Mouse (Mus musculus) urinary bladder, postnatal 14 days (tissue): Measurements from ENCODE around the gene Ahctf1.
"Not testable (repeated sequence)": the region's sequence is repeated elsewhere in the genome, so short reads cannot be mapped to it uniquely, and the experiment has no call there.

Source experiments
- DNase-seq: peaks from one replicate; pipeline ENCODE4 v3.0.0; 2021; ENCODE audit warnings: low spot score

The Ahctf1 gene

GRCm38 (mm10) chr1:179804140-179804881 lies 831 bp upstream of the Ahctf1 start:
- DNase-seq, result peak; percentile 13

DNA sequence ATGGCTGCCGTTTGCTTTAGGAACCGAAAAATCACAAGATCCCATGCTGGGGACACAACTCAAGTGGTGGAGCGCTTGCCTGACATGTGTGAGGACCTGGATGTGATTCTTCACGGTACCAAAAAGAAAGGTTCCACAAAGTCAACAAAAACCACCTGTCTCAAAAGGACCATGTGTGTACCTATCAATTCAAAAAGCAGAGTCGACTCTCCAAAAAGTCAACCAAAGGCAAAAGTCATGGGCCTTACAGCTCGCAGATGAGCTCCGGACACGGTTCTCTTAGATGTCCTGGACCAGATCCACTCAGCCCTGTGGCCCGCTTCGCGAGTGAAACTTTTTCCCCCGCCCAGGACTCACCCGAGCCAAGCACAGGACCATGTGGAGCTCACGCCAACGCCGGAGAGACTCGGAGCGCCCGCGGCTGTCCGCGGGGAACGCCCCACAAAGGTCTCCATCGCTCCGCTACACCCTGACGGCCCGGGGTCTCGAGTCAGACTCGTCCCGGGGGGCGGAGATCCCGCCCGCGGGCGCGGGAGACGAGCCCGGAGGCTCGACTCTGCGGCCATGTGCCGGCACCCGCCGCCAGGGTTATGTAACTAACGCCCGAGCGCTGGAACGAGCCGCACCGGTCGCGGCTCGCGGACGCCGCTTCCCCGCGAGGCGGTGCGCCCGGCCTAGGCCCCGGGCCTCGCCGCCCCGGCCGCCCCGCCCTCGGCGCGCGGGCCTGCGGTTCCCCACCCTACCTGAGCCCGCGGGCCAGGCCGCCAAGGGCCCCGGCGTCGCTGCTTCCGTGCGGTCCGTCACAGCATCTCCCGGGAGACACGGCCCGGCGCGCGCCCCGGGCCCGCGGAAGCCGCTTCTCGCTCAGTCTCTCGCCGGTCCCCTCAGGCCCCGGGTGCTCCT lies 619 bp downstream of the Ahctf1 start, which contains the start of gene Gm10518:
Gene Gm10518, plus strand, starts transcription at position 767 of the 903 bp plus-strand sequence.
- peak; percentile 61 for DNase-seq

DNA sequence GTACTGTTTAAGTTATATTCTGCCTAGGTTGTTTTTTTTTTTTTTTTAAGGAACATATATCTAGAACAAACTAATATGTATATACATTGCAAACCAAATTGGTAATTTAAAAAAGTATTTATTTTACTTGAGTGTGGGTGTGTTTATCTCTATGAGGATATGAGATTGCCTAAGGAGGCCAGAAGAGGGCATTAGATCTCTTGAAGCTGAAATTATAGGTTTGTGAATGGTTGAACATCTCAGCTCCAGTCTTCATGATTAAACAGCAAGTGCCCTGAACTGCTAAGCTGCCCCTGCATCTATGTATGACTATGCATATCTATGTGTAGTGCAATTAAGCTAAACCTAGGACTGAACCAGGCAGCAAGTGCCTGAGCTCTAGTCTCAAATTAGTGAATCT lies 4.7 kb downstream of the Ahctf1 start:
- DNase-seq, result no peak

DNA sequence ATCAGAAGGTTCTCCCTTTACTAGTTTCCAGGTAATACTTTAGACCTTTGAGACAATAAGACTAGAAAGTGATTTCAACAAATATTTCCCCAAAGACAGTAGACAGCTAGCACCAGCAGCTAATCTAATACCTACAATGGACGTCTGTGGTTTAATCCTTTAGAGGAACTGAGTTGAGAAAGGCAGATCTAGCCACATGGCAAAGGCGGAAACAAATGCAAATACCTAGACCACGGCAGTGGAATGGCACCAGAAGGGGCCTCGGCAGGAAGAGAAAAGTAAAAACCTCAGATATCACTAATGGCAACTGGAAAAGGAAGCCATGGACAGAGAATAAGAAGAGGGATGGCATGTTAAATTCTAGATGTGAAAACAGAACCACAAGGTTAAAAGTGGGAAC lies 16.2 kb downstream of the Ahctf1 start:
- no peak for DNase-seq

GRCm38 (mm10) chr1:179785502-179785901 lies 18.0 kb downstream of the Ahctf1 start:
- no peak for DNase-seq

GRCm38 (mm10) chr1:179784098-179784497 lies 19.4 kb downstream of the Ahctf1 start:
- no peak for DNase-seq

DNA sequence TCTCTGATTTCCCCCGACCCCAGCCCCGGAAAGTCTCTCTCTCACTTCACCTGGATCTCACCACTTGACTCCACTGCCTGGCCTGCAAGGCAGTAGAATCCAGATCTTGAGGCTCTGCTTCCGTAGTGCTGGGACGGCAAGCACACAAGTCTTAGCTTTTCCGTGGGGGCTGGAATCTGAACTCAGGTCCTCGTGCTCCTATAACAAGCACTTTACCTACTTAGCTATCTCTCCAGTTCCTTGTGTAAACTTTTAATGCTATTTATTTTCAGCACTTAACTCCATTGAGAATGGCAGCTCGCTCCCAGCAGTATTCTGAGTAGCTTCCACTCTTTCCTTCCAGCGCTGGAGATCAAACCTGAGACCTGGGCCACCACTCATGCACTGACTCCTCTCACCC lies 26.6 kb downstream of the Ahctf1 start:
- DNase-seq, result no peak

DNA sequence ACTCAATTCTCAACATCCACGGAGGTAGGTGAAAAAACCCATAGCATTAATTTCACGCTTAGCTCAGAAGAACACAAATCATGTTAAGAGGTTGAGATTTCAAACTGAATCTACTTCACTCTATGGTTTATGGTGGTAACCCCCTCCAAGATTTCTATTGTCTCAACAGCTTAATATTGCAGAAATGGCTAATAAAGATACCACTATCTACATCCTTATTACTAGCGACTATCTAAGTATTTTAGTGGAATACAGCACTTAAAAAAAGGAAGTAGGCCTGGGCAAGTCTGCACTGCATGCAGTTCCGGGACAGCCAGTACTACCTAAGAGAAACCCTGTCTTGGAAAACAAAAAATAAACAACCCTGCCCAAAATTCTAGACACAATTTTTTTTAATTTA lies 42.9 kb downstream of the Ahctf1 start:
- no peak for DNase-seq

DNA sequence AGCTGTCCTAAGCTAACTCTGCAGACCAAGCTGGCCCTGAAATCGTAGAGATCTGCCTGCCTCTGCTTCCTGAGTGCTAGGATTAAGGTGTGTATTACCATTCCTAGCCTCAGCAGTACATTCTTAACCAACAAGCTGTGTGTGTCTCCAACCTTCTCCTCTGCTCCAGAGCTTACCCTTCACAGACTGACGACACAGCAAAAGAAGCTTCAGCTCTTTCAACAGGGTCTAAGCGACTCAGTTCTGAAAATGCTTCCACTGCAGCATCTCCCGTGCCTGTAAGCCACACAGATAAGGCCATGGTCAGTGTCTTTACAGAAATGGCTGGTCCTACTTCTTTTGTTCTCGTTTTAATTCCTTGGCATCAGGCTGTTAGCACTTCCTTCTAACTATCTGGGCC lies 43.4 kb downstream of the Ahctf1 start:
- DNase-seq, result no peak

DNA sequence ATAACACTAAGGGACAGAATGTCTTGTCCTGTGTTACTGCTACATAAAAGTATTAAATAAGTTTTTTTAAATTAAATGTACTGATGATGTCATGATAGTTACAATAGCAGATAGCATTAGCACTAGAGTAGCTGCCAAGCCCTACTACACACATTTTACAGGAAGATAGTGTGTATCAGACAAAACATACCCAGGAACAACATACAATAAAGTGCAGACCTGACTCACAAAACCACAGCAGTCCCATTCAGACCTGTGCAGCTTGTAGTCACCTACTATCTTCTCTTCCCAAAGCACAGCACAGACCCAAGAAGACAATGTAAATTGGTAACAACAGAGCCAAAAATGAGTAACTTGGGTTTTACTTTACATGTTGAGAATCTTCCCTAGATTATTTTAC lies 47.0 kb downstream of the Ahctf1 start:
- DNase-seq, result no peak

DNA sequence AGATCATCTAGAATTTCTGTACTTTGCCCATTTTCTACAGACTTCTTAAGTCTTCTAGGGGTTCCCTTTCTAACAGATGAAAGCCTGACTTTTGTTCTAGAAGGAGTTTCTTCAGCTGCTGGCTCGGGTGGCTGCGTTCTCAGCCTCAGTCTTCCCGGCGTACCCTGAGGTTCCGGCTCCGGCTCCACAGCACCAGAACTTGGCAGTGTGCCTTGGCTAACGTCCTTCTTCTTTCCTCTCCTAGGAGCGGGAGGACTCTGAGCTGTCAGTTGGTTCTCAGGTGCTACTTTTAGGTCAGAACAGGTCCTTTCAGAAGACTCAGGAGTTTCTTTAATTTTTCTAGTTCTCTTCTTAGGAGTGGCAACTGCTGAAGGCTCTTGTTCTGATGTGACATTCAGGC lies 50.5 kb downstream of the Ahctf1 start:
- DNase-seq, result no peak

GRCm38 (mm10) chr1:179752276-179752675 lies 51.2 kb downstream of the Ahctf1 start:
- no peak for DNase-seq

DNA sequence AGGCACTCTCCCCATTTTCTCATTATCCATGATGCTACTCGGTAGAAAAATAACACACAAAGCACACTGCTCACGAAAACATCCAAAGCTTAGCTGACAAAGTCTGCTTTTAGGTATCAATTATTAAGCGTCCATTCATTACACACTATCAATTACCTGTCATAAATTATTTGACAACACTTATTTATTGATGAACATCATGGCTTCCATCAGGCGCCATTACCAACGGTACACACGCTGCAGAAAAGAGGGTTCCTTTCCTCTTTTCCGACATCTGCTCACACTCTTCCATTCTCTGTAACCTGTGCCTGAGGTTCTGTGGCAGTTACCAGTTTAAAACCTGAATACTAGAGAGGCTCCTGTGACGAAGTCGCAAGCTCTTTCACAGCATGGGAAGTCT lies 58.3 kb downstream of the Ahctf1 start, which contains the start of gene Kif28:
Gene Kif28, minus strand, starts transcription at position 101 of the 400 bp plus-strand sequence.
- DNase-seq, result no peak

- no peak for DNase-seq
Observed at GRCm38 (mm10) chr1:179743593-179744193, 59.8 kb downstream of the Ahctf1 start.

GRCm38 (mm10) chr1:179736483-179736882 lies 67.0 kb downstream of the Ahctf1 start:
- DNase-seq, result no peak

DNA sequence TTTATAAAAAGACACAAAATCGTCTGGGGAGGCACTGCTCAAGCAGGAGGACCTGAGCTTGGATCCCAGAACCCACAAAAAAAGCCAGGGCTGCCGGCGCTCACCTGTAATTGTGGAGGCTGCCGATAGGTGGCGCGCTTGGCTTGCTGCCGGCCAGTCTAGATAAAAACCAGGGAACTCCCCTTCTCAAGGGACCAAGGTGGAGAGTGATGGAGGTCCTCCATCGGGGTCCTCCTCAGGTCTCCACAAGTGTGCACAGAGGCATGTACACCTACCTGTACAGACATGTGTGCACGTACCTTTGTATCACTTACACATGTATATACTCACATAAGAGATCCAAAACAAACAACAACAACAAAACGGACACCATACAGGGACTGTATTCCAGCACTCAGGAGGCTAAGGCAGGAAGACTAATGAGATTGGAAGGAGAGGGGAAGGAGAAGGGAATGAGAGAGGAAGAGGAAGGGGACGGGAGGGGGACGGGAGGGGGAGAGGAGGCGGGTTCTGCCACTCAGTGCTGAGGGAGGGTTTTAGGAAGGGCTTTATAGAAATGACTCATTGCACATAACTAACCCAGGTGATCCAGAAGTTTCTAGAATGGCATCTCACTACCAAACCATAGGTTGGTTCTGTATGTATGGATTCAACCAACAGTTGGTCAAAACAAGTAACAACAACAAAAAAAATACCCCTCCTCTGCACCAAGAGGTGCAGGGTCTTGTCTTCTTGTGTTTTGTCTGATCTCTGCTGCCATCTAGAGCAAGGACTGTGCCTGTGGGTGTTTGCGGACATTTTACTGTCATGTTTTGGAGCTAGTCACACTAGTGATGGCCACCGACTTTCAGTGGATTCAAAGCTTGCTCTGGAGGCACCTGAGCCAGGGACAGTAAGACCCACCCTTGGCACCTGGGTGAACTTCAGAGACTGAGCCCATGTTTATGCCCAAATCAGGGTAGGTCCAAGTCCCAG lies 68.7 kb downstream of the Ahctf1 start:
- DNase-seq, result peak; percentile 61

DNA sequence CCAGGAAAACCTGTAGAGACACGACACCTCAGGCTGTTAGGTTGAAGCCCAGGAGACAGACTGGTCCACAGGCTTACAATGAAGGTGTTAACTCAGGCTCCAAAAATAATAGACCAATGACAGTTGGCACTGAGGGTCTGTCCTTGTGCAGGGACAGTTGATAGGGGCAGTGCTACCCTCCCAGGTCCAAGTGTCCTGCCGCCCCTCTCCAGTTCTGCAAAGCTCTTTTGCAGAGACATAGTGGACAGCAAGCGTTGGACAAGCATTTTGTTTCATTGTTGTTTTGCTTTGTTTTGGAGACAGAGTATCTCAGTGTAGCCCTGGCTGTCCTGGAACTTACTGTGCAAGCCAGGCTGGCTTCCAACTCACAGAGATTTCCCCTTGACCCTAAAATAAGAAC lies 72.1 kb downstream of the Ahctf1 start:
- no peak for DNase-seq

DNA sequence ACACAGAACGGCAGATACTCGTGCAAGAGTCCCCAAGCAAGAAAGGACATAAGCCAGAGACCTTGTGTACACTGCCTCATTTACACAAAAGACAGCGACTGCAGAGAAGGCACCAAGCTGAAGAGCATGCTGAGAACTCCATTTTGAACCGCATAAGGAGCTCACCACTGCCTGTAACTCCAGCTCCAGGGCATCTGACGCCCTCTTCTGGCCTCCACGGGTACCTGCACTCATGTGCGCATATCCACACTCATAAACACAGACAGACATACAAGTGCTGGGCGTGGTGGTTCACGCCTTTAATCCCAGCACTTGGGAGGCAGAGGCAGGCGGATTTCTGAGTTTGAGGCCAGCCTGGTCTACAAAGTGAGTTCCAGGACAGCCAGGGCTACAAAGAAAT lies 74.8 kb downstream of the Ahctf1 start:
- DNase-seq, result no peak

- no peak for DNase-seq
Observed at GRCm38 (mm10) chr1:179722811-179723469, 80.5 kb downstream of the Ahctf1 start.

- DNase-seq, result no peak
Observed at GRCm38 (mm10) chr1:179715786-179716185, 87.7 kb downstream of the Ahctf1 start.

DNA sequence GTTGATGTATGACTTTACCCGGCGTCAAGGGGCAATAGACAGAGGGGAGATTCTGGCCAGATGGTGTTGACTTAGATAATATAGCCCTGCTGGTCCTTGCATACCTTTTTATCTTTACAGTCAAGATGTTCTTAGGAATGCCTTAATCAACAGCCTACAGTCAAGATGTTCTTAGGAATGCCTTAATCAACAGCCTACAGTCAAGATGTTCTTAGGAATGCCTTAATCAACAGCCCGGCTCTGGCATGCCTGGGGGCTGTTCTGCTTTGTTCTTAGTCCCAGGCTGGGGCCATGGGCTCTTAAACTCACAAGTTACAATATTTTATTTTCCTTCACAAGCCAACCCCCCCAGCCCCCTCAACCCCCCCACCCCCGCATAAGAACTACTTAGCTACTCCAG lies 88.2 kb downstream of the Ahctf1 start:
- not testable (repeated sequence) for DNase-seq
